Mouse (Mus musculus) lung, postnatal 0 days (tissue): Measurements from ENCODE around the gene Ramp3.

ENCODE experiments used
- CTCF ChIP-seq: IDR thresholded peaks from 2 replicates; pipeline ENCODE4 v1.5.1; 2016; ENCODE audit warnings: antibody characterized with exemption, mild to moderate bottlenecking
- EP300 ChIP-seq: IDR thresholded peaks from 2 replicates; pipeline ENCODE4 v1.6.1; 2016; ENCODE audit warnings: antibody characterized with exemption, mild to moderate bottlenecking, control low read depth

DNA sequence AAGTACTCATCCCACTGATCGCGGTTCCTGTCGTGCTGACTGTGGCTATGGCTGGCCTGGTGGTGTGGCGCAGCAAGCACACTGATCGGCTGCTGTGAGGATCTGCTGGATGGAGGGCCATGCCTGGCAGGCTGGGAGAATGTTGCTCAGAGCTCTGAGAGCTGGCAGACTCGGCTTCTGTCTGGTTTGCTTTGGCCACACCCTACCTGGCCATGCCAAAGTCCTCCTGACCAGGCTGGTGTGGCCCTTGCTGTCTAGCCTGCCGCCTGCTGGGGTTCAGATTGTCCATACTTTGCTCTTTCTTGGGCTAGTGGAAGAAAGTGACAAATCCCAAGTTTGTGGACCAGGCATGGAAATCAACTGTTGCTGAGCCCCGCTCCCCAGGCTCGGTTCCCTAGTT is 18.3 kb downstream of the Ramp3 start:
- TF ChIP-seq EP300 (no peak), CTCF (no peak)
